Mouse (Mus musculus): ENCODE measurements around the gene Nox4. TPM values are rescaled to one million over a fixed set of nuclear protein-coding genes. Genes with fewer than 3 reads are reported as not detected.

The Nox4 gene
- polyA plus RNA-seq (2012; rRNA removed) = 205 and 234 TPM in 2 replicates

GRCm38 (mm10) chr7:87245856-87246579 lies at the start of gene Nox4:
Nox4 (plus strand) TSS chr7:87246096.
- no peaks in the 10 kb centered on the region for H3K27me3 ChIP-seq (replicated peaks; ENCODE audit: control insufficient read depth, insufficient read depth, low read length)
- peak within 1 kb of the TSS; percentile 90 for H3K4me3 ChIP-seq (ENCODE audit: insufficient read depth, low read depth, low read length)
- 4% methylated on average over 18 of the region's 18 CpGs for whole genome bisulfite sequencing
- H3K27ac ChIP-seq (ENCODE audit: insufficient read depth, low read depth, low read length) = peak within 1 kb of the TSS; percentile 97
- no peaks in the 10 kb centered on the region for H3K36me3 ChIP-seq (ENCODE audit: control insufficient read depth, insufficient read depth, low read length)
- peak; percentile 43 for DNase-seq
- TF ChIP-seq POLR2A (IDR thresholded peaks at IDR 0.05; ENCODE audit: low read depth, low read length) = no peak
- TF ChIP-seq CTCF (conservative IDR thresholded peaks at IDR 0.05; ENCODE audit: insufficient read depth, insufficient read length, low read depth, low read length) = no peak
- peaks cover 3% of the 10 kb centered on the region; the same call in 1 of the 2 replicates for H3K4me1 ChIP-seq (ENCODE audit: control insufficient read depth, insufficient read depth, low read length)

- H3K27me3 ChIP-seq (replicated peaks; ENCODE audit: control insufficient read depth, insufficient read depth, low read length) = no peaks in the 10 kb centered on the region
- DNase-seq = no peak
- H3K4me1 ChIP-seq (ENCODE audit: control insufficient read depth, insufficient read depth, low read length) = no peaks in the 10 kb centered on the region
- TF ChIP-seq CTCF (conservative IDR thresholded peaks at IDR 0.05; ENCODE audit: insufficient read depth, insufficient read length, low read depth, low read length) (no peak), POLR2A (IDR thresholded peaks at IDR 0.05; ENCODE audit: low read depth, low read length) (no peak)
- no peak overlapping the region for H3K27ac ChIP-seq (ENCODE audit: insufficient read depth, low read depth, low read length)
- H3K36me3 ChIP-seq (ENCODE audit: control insufficient read depth, insufficient read depth, low read length) = no peaks in the 10 kb centered on the region
- no peak overlapping the region for H3K4me3 ChIP-seq (ENCODE audit: insufficient read depth, low read depth, low read length)
These were observed 41.1 kb upstream of the Nox4 start for GRCm38 (mm10) chr7:87204751-87205150.

- no peak overlapping the region for H3K27ac ChIP-seq (ENCODE audit: insufficient read depth, low read depth, low read length)
- no peak for TF ChIP-seq POLR2A (IDR thresholded peaks at IDR 0.05; ENCODE audit: low read depth, low read length)
- TF ChIP-seq CTCF (conservative IDR thresholded peaks at IDR 0.05; ENCODE audit: insufficient read depth, insufficient read length, low read depth, low read length) = no peak
- DNase-seq = no peak
- H3K4me1 ChIP-seq (ENCODE audit: control insufficient read depth, insufficient read depth, low read length) = peaks cover 4% of the 10 kb centered on the region; the same call in 1 of the 2 replicates
- H3K27me3 ChIP-seq (replicated peaks; ENCODE audit: control insufficient read depth, insufficient read depth, low read length) = no peaks in the 10 kb centered on the region
- no peak overlapping the region for H3K4me3 ChIP-seq (ENCODE audit: insufficient read depth, low read depth, low read length)
- H3K36me3 ChIP-seq (ENCODE audit: control insufficient read depth, insufficient read depth, low read length) = no peaks in the 10 kb centered on the region
These were observed 24.2 kb upstream of the Nox4 start for GRCm38 (mm10) chr7:87221712-87222111.

GRCm38 (mm10) chr7:87222751-87223150 lies 23.1 kb upstream of the Nox4 start:
- WGBS = 79% methylated on average over 2 of the region's 2 CpGs
- TF ChIP-seq CTCF (conservative IDR thresholded peaks at IDR 0.05; ENCODE audit: insufficient read depth, insufficient read length, low read depth, low read length) = no peak
- TF ChIP-seq POLR2A (IDR thresholded peaks at IDR 0.05; ENCODE audit: low read depth, low read length) = no peak
- no peak for DNase-seq
- Histone ChIP-seq H3K4me3 (ENCODE audit: insufficient read depth, low read depth, low read length) (no peak overlapping the region), H3K27ac (ENCODE audit: insufficient read depth, low read depth, low read length) (no peak overlapping the region), H3K36me3 (ENCODE audit: control insufficient read depth, insufficient read depth, low read length) (no peaks in the 10 kb centered on the region), H3K4me1 (ENCODE audit: control insufficient read depth, insufficient read depth, low read length) (peaks cover 4% of the 10 kb centered on the region; the same call in 1 of the 2 replicates), H3K27me3 (replicated peaks; ENCODE audit: control insufficient read depth, insufficient read depth, low read length) (no peaks in the 10 kb centered on the region)

- Histone ChIP-seq H3K27ac (ENCODE audit: insufficient read depth, low read depth, low read length) (no peak overlapping the region), H3K4me3 (ENCODE audit: insufficient read depth, low read depth, low read length) (no peak overlapping the region), H3K36me3 (ENCODE audit: control insufficient read depth, insufficient read depth, low read length) (no peaks in the 10 kb centered on the region), H3K27me3 (replicated peaks; ENCODE audit: control insufficient read depth, insufficient read depth, low read length) (no peaks in the 10 kb centered on the region), H3K4me1 (ENCODE audit: control insufficient read depth, insufficient read depth, low read length) (peaks cover 10% of the 10 kb centered on the region)
- 10% methylated on average over 2 of the region's 2 CpGs for WGBS
- no peak for TF ChIP-seq CTCF (conservative IDR thresholded peaks at IDR 0.05; ENCODE audit: insufficient read depth, insufficient read length, low read depth, low read length)
- TF ChIP-seq POLR2A (IDR thresholded peaks at IDR 0.05; ENCODE audit: low read depth, low read length) = no peak
- DNase-seq = peak; percentile 62
These were observed 20.3 kb upstream of the Nox4 start for GRCm38 (mm10) chr7:87225617-87226016.

- H3K4me1 ChIP-seq (ENCODE audit: control insufficient read depth, insufficient read depth, low read length) = peaks cover 13% of the 10 kb centered on the region
- no peak for DNase-seq
- TF ChIP-seq CTCF (conservative IDR thresholded peaks at IDR 0.05; ENCODE audit: insufficient read depth, insufficient read length, low read depth, low read length) = no peak
- no peak for TF ChIP-seq POLR2A (IDR thresholded peaks at IDR 0.05; ENCODE audit: low read depth, low read length)
- no peak overlapping the region for H3K4me3 ChIP-seq (ENCODE audit: insufficient read depth, low read depth, low read length)
- 83% methylated on average over 4 of the region's 4 CpGs for WGBS
- H3K27ac ChIP-seq (ENCODE audit: insufficient read depth, low read depth, low read length) = no peak overlapping the region
- no peaks in the 10 kb centered on the region for H3K36me3 ChIP-seq (ENCODE audit: control insufficient read depth, insufficient read depth, low read length)
- no peaks in the 10 kb centered on the region for H3K27me3 ChIP-seq (replicated peaks; ENCODE audit: control insufficient read depth, insufficient read depth, low read length)
These were observed 18.6 kb upstream of the Nox4 start for GRCm38 (mm10) chr7:87227051-87227948.

GRCm38 (mm10) chr7:87229502-87229901 lies 16.4 kb upstream of the Nox4 start:
- Histone ChIP-seq H3K27ac (ENCODE audit: insufficient read depth, low read depth, low read length) (no peak overlapping the region), H3K4me3 (ENCODE audit: insufficient read depth, low read depth, low read length) (no peak overlapping the region), H3K36me3 (ENCODE audit: control insufficient read depth, insufficient read depth, low read length) (no peaks in the 10 kb centered on the region), H3K27me3 (replicated peaks; ENCODE audit: control insufficient read depth, insufficient read depth, low read length) (no peaks in the 10 kb centered on the region), H3K4me1 (ENCODE audit: control insufficient read depth, insufficient read depth, low read length) (peaks cover 19% of the 10 kb centered on the region)
- WGBS = 41% methylated on average over 1 of the region's 1 CpGs
- peak; percentile 69 for DNase-seq
- no peak for TF ChIP-seq CTCF (conservative IDR thresholded peaks at IDR 0.05; ENCODE audit: insufficient read depth, insufficient read length, low read depth, low read length)
- TF ChIP-seq POLR2A (IDR thresholded peaks at IDR 0.05; ENCODE audit: low read depth, low read length) = no peak
